Mouse (Mus musculus) left cerebral cortex, adult 2 months (tissue): ENCODE data around the gene Ccdc7b. TPM values are rescaled to one million over a fixed set of nuclear protein-coding genes. Genes with fewer than 3 reads are reported as not detected.
"Not testable (repeated sequence)": the region's sequence is repeated elsewhere in the genome, so short reads cannot be mapped to it uniquely, and the experiment has no call there.

Experiments
- DNase-seq, 2 experiments: peaks; one replicate each; pipeline ENCODE4 v3.0.0; 2021 to 2022; ENCODE audit warnings: low spot score in 2 of 2, mixed read lengths in 1 of 2; ENCODE audit errors: extremely low spot score in 1 of 2
- H3K27ac ChIP-seq: fragments of 200-600 bp; 2 replicates; pipeline ENCODE4 v1.8.1; 2022
- H3K4me3 ChIP-seq: fragments of 200-600 bp; 2 replicates; pipeline ENCODE4 v1.8.1; 2022
- CTCF ChIP-seq: fragments of 200-600 bp; IDR thresholded peaks from 2 replicates; pipeline ENCODE4 v1.8.1; 2022; ENCODE audit warnings: antibody characterized with exemption, mild to moderate bottlenecking, moderate library complexity
- intact Hi-C: fragments of 180-260 bp; cut with DNase I; formaldehyde crosslinking; loops from one replicate; pipeline ENCODE4 v1.15.1; 2025
- long read RNA-seq, 2 experiments: library from polyadenylated mRNA; stranded (forward); transcript quantifications; one replicate each; pipeline ENCODE4 v2.0.0; 2021; ENCODE audit warnings: borderline mapping rate in 2 of 2
- total RNA-seq, 2 experiments: library from RNA; stranded (reverse); gene quantifications; 2 replicates each; pipeline ENCODE4 v1.2.3; 2021

Ccdc7b gene
- not detected for total RNA-seq
- long read RNA-seq, experiment 1: 0 reads
- long read RNA-seq, experiment 2: 0 reads

GRCm38 (mm10) chr8:129066834-129067233, at the start of gene Ccdc7b:
TSS of gene Ccdc7b (plus strand) at chr8:129067134.
- intact Hi-C loops, DNase-seq, H3K27ac ChIP-seq, H3K4me3 ChIP-seq: not testable (repeated sequence)

- H3K27ac ChIP-seq, intact Hi-C loops, DNase-seq, H3K4me3 ChIP-seq: not testable (repeated sequence)
Observed at GRCm38 (mm10) chr8:129065417-129065816, 1.5 kb upstream of the Ccdc7b start, which contains the start of gene Ccdc7a. TSS of gene Ccdc7a (minus strand) at chr8:129065517.

DNA sequence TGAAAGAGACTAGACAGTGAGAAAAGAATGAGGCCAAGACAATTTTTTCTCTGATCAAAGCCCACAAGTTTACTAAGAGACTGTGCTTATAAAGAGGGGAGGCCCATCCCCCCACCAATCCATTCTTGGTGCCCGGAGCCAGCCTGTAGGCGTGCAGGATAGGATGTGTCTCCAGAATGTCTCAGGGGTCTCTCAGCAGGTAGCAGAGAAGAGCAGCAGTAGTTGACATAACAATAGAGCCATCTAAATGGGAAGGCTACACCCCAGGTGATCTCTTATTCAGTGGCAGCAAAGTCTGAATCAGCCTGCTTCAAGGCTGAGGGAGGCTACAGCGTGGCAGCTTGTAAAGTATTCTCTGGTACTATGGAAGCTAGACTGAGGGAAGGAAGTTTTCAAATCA, 48.8 kb downstream of the Ccdc7b start:
- H3K4me3 ChIP-seq, DNase-seq, H3K27ac ChIP-seq, intact Hi-C loops: not testable (repeated sequence)

GRCm38 (mm10) chr8:129131561-129131960, 64.6 kb downstream of the Ccdc7b start, which contains the start of gene Gm10999:
TSS of gene Gm10999 (minus strand) at chr8:129131661.
- Histone ChIP-seq H3K4me3 (no peak within 1 kb of the TSS), H3K27ac (no peak within 1 kb of the TSS)
- no peak for TF ChIP-seq CTCF
- DNase-seq: no peak
- intact Hi-C loops: no loop called here

DNA sequence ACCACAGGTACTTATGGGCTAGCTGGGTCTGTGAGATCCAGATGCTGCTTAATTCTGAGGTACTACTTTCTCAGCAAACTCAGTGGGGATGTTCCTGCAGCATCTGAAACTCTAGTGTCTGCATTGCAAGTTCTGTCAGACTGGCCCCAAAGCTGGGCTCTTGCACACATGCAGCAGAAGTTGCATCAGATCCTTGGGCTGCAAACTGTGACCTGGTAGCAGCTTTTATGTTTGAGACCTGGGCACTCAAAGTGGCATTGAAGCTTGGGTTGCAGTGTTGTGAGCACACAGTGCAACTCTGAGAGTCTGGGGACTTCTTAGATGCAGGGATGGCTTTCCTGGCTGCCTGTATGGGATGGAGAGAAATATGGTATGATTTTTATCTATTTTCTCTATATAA, 66.5 kb downstream of the Ccdc7b start:
- TF ChIP-seq CTCF: no peak
- intact Hi-C loops: no loop called here
- DNase-seq: no peak
- Histone ChIP-seq H3K27ac (no peak overlapping the region), H3K4me3 (no peak overlapping the region)

Other genes starting within 250 kb of the Ccdc7b start
- not detected for gene Ccdc7a, start 1.6 kb upstream of the Ccdc7b start, total RNA-seq
- gene Gm10999, start 64.5 kb downstream of the Ccdc7b start, total RNA-seq: not detected
- gene 2610044O15Rik8, start 167.3 kb downstream of the Ccdc7b start, total RNA-seq: 10 to 100 TPM; 21.8 to 23.2 TPM